Mouse (Mus musculus) embryonic facial prominence, embryonic 10.5 days (tissue): ENCODE measurements around the gene Cyp46a1. TPM values are rescaled to one million over a fixed set of nuclear protein-coding genes. Genes with fewer than 3 reads are reported as not detected.

Source experiments
- DNase-seq: peaks from one replicate; pipeline ENCODE4 v3.0.0-alpha.2; 2017; ENCODE audit warnings: low spot score
- H3K27ac ChIP-seq: fragments of 300-500 bp; sonication (generic); replicated peaks from 2 replicates; pipeline ENCODE4 v1.5.1; 2016; ENCODE audit warnings: mild to moderate bottlenecking
- H3K27me3 ChIP-seq: fragments of 300-500 bp; sonication (generic); replicated peaks from 2 replicates; pipeline ENCODE4 v1.6.1; 2016; ENCODE audit warnings: low read depth, mild to moderate bottlenecking; ENCODE audit not compliant: poor library complexity, severe bottlenecking
- H3K36me3 ChIP-seq: fragments of 300-500 bp; sonication (generic); replicated peaks from 2 replicates; pipeline ENCODE4 v1.6.1; 2016; ENCODE audit warnings: mild to moderate bottlenecking, moderate library complexity
- H3K4me1 ChIP-seq: fragments of 300-500 bp; sonication (generic); 2 replicates; pipeline ENCODE4 v1.6.1; 2016
- H3K4me3 ChIP-seq: fragments of 300-500 bp; sonication (generic); 2 replicates; pipeline ENCODE4 v1.5.1; 2016; ENCODE audit warnings: mild to moderate bottlenecking, moderate library complexity
- H3K9me3 ChIP-seq: fragments of 300-500 bp; sonication (generic); 2 replicates; pipeline ENCODE4 v1.6.1; 2016; ENCODE audit warnings: mild to moderate bottlenecking
- WGBS: fragments of 180-500 bp; shearing (Covaris S2); methylation state at CpG from one replicate; pipeline ENCODE4 v1.1.7; 2016; 5-methylcytosine and 5-hydroxymethylcytosine counted together
- polyA plus RNA-seq: library from polyadenylated mRNA; unstranded; fragments of >200 nt; fragmentation: Nextera tagmentation; extraction: Ambion mirVana; gene quantifications from 2 replicates; pipeline ENCODE4 v1.2.1, GENCODE M21; 2016

Cyp46a1 gene
- polyA plus RNA-seq, 1 experiment from 2014 or later = 3.9 TPM

- H3K36me3 ChIP-seq = no peaks in the 10 kb centered on the region
- H3K4me3 ChIP-seq = no peak overlapping the region
- peaks cover 69% of the 10 kb centered on the region for H3K27me3 ChIP-seq
- H3K9me3 ChIP-seq = no peaks in the 10 kb centered on the region
- peaks cover 66% of the 10 kb centered on the region for H3K4me1 ChIP-seq
- H3K27ac ChIP-seq = no peak overlapping the region
- 39% methylated on average over 10 of the region's 10 CpGs for WGBS
- no peak for DNase-seq
Observed at GRCm38 (mm10) chr12:108315818-108316217, 18.4 kb upstream of the Cyp46a1 start.

- Histone ChIP-seq H3K4me3 (no peak overlapping the region), H3K27me3 (peaks cover 75% of the 10 kb centered on the region), H3K36me3 (no peaks in the 10 kb centered on the region), H3K27ac (no peak overlapping the region), H3K4me1 (peaks cover 73% of the 10 kb centered on the region), H3K9me3 (no peaks in the 10 kb centered on the region)
- no peak for DNase-seq
- 21% methylated on average over 6 of the region's 6 CpGs for WGBS
Observed at GRCm38 (mm10) chr12:108316655-108317054, 17.5 kb upstream of the Cyp46a1 start.

GRCm38 (mm10) chr12:108317201-108317738, 16.9 kb upstream of the Cyp46a1 start:
- Histone ChIP-seq H3K4me3 (no peak overlapping the region), H3K4me1 (peaks cover 72% of the 10 kb centered on the region), H3K9me3 (no peaks in the 10 kb centered on the region), H3K27ac (no peak overlapping the region), H3K36me3 (no peaks in the 10 kb centered on the region), H3K27me3 (peaks cover 78% of the 10 kb centered on the region)
- WGBS = 3% methylated on average over 9 of the region's 9 CpGs
- peak; percentile 52 for DNase-seq

- Histone ChIP-seq H3K9me3 (no peaks in the 10 kb centered on the region), H3K4me3 (peak overlapping the region; percentile 39), H3K36me3 (no peaks in the 10 kb centered on the region), H3K27ac (peak overlapping the region; percentile 11; the same call in 1 of the 2 replicates), H3K4me1 (peaks cover 68% of the 10 kb centered on the region), H3K27me3 (peaks cover 79% of the 10 kb centered on the region)
- WGBS = 11% methylated on average over 18 of the region's 18 CpGs
- DNase-seq = no peak
Observed at GRCm38 (mm10) chr12:108317826-108318430, 16.3 kb upstream of the Cyp46a1 start.

- Histone ChIP-seq H3K36me3 (no peaks in the 10 kb centered on the region), H3K4me3 (peak overlapping the region; percentile 39), H3K9me3 (no peaks in the 10 kb centered on the region), H3K4me1 (peaks cover 65% of the 10 kb centered on the region), H3K27me3 (peaks cover 79% of the 10 kb centered on the region), H3K27ac (peak overlapping the region; percentile 11; the same call in 1 of the 2 replicates)
- peak; percentile 44 for DNase-seq
- WGBS = 6% methylated on average over 37 of the region's 37 CpGs
Observed at GRCm38 (mm10) chr12:108318499-108318898, 15.7 kb upstream of the Cyp46a1 start.

GRCm38 (mm10) chr12:108320096-108320495, 14.1 kb upstream of the Cyp46a1 start:
- H3K4me3 ChIP-seq = no peak overlapping the region
- WGBS = 10% methylated on average over 8 of the region's 8 CpGs
- no peak for DNase-seq
- no peaks in the 10 kb centered on the region for H3K36me3 ChIP-seq
- H3K9me3 ChIP-seq = no peaks in the 10 kb centered on the region
- H3K27ac ChIP-seq = peak overlapping the region; percentile 74
- peaks cover 65% of the 10 kb centered on the region for H3K4me1 ChIP-seq
- peaks cover 74% of the 10 kb centered on the region for H3K27me3 ChIP-seq

GRCm38 (mm10) chr12:108326401-108326800, 7.8 kb upstream of the Cyp46a1 start:
- no peak overlapping the region for H3K27ac ChIP-seq
- WGBS = 62% methylated on average over 5 of the region's 5 CpGs
- no peaks in the 10 kb centered on the region for H3K9me3 ChIP-seq
- DNase-seq = no peak
- no peak overlapping the region for H3K4me3 ChIP-seq
- no peaks in the 10 kb centered on the region for H3K36me3 ChIP-seq
- peaks cover 75% of the 10 kb centered on the region for H3K27me3 ChIP-seq
- peaks cover 29% of the 10 kb centered on the region for H3K4me1 ChIP-seq

GRCm38 (mm10) chr12:108327889-108328491, 6.2 kb upstream of the Cyp46a1 start:
- 1% methylated on average over 66 of the region's 66 CpGs for WGBS
- peak; percentile 68 for DNase-seq
- Histone ChIP-seq H3K9me3 (no peaks in the 10 kb centered on the region), H3K4me3 (peak overlapping the region; percentile 57), H3K36me3 (no peaks in the 10 kb centered on the region), H3K4me1 (peaks cover 23% of the 10 kb centered on the region), H3K27me3 (peaks cover 71% of the 10 kb centered on the region), H3K27ac (peak overlapping the region; percentile 64; the same call in 1 of the 2 replicates)

GRCm38 (mm10) chr12:108333056-108333455, 1.1 kb upstream of the Cyp46a1 start:
- peak; percentile 92 for DNase-seq
- no peaks in the 10 kb centered on the region for H3K36me3 ChIP-seq
- H3K4me1 ChIP-seq = peaks cover 34% of the 10 kb centered on the region
- under 1% methylated on average over 16 of the region's 16 CpGs for WGBS
- H3K9me3 ChIP-seq = no peaks in the 10 kb centered on the region
- peak overlapping the region; percentile 36; the same call in 1 of the 2 replicates for H3K27ac ChIP-seq
- H3K4me3 ChIP-seq = peak overlapping the region; percentile 81
- peaks cover 76% of the 10 kb centered on the region for H3K27me3 ChIP-seq

- 1% methylated on average over 22 of the region's 22 CpGs for WGBS
- Histone ChIP-seq H3K27me3 (peaks cover 72% of the 10 kb centered on the region), H3K4me1 (peaks cover 34% of the 10 kb centered on the region), H3K9me3 (no peaks in the 10 kb centered on the region), H3K27ac (peak overlapping the region; percentile 36; the same call in 1 of the 2 replicates), H3K36me3 (no peaks in the 10 kb centered on the region), H3K4me3 (peak overlapping the region; percentile 81)
- no peak for DNase-seq
Observed at GRCm38 (mm10) chr12:108333481-108333882, 699 bp upstream of the Cyp46a1 start.

- no peaks in the 10 kb centered on the region for H3K36me3 ChIP-seq
- peak overlapping the region; percentile 65; the same call in 1 of the 2 replicates for H3K27ac ChIP-seq
- H3K9me3 ChIP-seq = no peaks in the 10 kb centered on the region
- peaks cover 40% of the 10 kb centered on the region for H3K4me1 ChIP-seq
- peaks cover 69% of the 10 kb centered on the region for H3K27me3 ChIP-seq
- H3K4me3 ChIP-seq = peak overlapping the region; percentile 81
- no peak for DNase-seq
- 1% methylated on average over 32 of the region's 32 CpGs for WGBS
Observed at GRCm38 (mm10) chr12:108334529-108334928, 348 bp downstream of the Cyp46a1 start.

- no peaks in the 10 kb centered on the region for H3K9me3 ChIP-seq
- peak overlapping the region; percentile 36 for H3K4me3 ChIP-seq
- peak; percentile 79 for DNase-seq
- 16% methylated on average over 14 of the region's 14 CpGs for WGBS
- no peaks in the 10 kb centered on the region for H3K36me3 ChIP-seq
- peak overlapping the region; percentile 5; the same call in 1 of the 2 replicates for H3K27ac ChIP-seq
- peaks cover 52% of the 10 kb centered on the region for H3K27me3 ChIP-seq
- peaks cover 37% of the 10 kb centered on the region for H3K4me1 ChIP-seq
Observed at GRCm38 (mm10) chr12:108338572-108339190, 4.5 kb downstream of the Cyp46a1 start.
